Mouse (Mus musculus) lung, postnatal 4 days (tissue): ENCODE measurements around the gene Irgc1.
"Not testable (repeated sequence)": the region's sequence is repeated elsewhere in the genome, so short reads cannot be mapped to it uniquely, and the experiment has no call there.

Experiments
- DNase-seq, 2 experiments: peaks; one replicate each; pipeline ENCODE4 v3.0.0; 2021

The Irgc1 gene

DNA sequence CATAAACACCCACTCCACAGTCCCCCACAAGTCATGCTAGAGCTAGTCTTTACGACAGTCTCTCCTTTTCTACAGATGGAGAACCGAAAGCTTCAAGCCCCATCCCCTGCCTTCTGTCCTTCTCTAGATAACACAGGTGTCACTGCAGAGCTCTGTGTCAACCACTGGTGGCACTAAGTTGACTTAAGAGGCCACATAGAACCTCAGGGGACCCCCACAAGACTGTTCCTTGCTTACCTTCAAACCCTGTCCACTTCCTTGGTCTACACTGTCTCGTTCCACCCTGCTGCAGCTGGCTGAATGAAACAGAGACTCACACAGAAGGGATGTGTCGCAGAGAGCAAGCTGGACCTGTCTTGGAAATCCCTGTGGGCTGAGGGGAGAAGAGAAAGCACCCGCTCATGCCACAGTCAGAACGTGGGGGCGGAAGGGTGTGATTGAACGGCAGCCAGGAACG is at the start of gene Irgc1:
Gene Irgc1, minus strand, starts transcription at position 443 of the 457 bp plus-strand sequence.
- DNase-seq = no peak

DNA sequence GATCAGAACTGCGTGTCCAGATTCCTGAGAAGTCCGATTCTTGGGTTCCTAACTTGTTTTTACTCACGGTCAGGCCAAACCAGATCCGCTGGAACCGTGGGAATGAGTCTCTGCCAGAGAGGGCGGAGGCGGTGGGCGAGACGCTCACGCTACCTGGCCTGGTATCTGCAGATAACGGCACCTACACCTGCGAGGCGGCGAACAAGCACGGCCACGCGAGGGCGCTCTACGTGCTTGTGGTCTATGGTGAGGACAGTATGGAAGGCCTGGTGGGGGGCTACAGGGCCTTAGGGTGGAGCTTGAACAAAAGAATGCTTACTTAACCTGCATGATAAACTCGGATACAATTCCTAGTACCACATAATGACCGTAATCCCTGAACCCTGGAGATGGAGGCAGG is 49.4 kb upstream of the Irgc1 start:
- peak; percentile 52 to 57 for DNase-seq

DNA sequence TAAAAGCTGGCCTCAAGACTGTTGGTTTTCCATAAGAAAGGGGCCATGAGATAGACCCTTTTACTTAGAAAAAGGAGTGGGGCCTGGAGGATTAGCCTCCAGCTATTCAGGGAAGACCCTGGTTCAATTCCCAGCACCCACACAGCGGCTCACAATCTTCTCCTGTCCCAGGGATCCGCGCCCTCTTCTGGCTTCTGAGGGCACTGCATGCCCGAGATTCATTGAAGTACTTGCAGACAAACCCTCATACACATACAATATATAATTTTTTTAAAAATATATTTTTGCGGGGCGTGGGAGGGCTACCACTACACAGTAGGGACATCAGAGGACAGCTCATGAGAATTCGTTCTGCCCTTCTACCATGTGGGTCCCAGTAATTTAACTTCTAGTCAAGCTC is 48.8 kb upstream of the Irgc1 start:
- peak in 1 of 2 experiments; percentile 53 for DNase-seq

DNA sequence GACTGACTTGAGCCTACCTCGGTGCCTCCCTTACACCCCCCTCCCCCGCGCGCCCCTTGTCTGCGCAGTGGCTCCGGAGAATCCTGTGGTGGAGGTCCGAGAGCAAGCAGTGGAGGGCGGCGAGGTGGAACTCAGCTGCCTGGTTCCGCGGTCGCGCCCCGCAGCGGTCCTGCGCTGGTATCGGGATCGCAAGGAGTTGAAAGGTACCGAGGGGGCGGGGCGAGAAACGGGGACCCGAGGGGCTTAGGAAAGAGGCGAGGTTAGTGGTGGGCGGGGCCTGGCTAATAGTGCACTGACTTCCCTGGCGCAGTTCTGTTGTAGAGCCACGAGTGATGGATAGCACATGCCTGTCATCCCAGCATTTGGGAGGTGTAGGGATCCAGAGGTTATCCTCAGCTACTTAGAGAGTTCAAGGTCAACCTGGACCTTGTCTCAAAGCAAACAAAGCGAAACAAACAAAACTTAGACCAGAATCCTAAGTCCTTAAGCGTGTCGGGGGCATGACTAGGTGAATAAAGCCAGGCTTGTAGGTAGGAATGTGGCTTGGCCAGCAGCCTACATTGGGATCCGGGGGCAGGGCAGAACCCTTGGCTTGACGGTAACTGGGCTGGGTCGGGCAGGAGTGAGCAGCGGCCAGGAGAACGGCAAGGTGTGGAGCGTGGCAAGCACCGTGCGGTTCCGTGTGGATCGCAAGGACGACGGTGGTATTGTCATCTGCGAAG is 47.9 kb upstream of the Irgc1 start:
- DNase-seq = peak in 1 of 2 experiments; percentile 33

DNA sequence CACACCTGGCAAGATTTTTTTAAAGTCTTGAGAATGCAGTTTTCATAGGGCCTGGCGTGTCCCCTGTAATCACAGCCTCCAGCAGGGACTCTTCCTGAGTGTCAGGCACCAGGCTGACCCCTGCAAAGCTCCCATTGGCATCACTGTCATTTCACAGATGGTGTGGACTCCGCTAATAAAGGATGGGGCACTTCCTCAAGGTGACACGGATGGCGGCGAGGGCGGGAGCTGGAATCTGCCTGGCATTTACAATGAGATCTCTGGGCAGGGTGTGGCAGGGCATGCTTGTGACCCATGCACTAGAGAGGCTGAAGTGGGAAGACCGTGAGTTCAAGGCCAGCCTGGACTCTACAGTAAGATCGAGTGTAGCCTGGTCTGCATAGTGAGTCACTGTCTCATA is 36.2 kb upstream of the Irgc1 start:
- no peak for DNase-seq

DNA sequence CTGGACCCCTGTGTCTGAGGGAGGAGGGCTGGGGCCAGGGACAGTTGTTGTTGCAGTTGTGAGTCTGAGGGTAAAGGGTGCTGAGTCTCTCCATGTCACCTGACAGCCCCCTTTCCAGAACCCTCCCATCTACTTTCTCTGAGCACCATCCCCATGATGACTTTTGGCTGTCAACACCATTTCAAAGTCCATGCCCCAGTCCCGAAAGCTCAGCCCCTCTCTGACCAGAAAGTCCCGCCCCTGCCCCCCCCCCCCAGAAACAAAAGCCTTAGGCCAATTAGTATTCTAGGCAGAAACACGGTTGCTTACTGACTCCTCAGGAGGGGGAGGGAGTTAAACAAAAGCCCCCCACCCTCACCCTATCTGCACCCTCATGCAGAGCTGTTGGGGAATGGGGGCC is 35.3 kb upstream of the Irgc1 start:
- no peak for DNase-seq

DNA sequence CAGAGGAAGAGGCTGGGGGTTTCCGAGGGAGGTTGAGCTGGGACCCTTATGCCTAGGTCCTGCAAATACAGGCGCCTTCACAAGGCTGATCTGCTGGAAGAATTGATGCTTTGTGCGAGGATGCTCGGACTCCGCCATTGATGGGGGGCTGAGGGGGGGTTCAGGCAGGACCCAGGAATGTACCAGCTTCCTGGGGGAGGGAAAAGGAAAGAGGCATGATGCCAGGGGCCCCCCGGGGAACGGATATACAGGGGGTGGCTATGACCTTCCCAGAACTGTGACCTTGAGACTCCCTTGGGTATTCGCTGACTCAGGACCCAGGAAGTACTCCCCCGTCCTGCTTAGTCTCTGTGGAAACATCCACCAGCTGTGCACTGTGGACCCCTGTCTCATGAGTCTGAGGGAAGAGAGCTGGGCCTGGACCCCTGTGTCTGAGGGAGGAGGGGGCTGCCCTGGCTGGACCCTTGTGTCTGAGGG is 34.6 kb upstream of the Irgc1 start:
- DNase-seq = no peak

DNA sequence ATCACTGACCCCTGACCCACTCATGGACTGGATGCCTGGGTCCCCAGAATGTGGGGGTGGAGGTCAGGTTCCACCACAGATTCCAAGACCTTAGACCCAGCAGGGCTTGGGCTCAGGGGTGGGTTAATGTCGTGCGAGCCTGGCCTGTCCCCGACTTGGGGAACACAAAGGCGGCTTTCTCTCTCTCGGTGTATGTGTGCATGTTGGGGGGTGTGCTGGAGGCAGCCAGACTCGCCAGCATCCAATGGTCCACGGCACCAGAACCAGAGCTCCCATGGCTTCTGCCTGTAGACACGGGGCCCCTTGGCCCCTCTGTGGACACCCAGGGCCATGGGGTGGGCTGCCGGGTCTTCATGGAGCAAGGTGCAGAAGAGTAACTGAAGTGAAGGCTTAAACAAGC is 33.4 kb upstream of the Irgc1 start:
- no peak for DNase-seq

DNA sequence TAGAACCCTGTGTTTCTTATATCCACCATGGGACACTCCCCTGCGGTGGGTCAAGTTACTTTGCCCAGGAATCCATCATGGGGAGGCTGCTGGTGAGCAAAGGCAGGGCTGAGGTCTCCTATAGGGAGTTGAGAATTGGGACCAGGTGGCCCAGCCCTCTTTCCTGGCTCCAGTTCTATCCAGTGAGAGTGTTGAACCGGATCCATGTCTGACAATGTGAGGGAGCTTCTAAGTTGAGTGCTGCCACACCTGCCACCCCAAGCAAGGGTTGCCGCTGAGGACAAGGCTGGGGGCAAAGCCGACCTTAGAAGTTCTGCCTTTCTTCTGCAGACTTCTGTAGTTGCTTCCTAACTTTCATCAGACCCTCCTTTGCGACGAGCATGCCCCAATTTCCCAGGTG is 31.2 kb upstream of the Irgc1 start:
- not testable (repeated sequence) for DNase-seq

DNA sequence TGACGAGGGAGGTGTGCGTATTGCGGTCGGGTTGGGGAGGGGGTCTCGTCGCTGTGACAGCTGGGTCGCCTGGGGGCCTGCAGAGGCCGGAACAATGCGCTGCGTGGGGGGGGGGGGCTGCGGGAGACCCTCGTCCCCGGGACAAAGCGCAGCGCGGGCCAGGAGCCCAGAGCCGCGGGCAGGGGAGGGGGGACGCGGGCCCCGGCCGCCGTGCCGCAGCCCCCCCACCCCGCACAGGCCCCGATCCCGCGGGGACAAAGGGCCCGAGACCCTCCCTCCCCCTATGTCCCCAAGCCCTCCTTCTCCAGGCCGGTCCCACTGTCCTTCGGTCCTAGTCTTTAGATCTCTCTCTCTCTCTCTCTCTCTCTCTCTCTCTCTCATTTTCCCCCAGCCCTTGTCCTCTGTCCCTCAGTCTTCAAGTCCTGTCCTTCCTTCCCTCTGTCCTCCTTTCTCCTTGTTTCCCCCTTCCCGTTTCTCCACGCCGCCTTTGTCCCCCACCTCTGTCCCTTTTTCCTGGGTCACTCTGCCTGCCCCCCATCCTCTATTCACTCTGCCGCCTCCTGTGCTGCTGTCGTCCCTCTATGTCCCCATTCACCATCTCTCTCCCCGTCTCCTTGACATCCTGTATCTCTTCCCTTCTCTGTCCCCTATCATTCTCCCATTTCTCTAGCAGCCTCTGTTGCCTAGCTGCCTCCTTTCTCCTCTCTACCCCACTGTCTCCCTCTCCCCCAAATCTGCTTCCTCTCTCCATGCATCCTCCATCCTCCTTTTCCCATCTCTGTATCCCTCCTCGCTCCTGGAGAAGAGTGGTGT is 30.3 kb upstream of the Irgc1 start:
- no peak for DNase-seq

DNA sequence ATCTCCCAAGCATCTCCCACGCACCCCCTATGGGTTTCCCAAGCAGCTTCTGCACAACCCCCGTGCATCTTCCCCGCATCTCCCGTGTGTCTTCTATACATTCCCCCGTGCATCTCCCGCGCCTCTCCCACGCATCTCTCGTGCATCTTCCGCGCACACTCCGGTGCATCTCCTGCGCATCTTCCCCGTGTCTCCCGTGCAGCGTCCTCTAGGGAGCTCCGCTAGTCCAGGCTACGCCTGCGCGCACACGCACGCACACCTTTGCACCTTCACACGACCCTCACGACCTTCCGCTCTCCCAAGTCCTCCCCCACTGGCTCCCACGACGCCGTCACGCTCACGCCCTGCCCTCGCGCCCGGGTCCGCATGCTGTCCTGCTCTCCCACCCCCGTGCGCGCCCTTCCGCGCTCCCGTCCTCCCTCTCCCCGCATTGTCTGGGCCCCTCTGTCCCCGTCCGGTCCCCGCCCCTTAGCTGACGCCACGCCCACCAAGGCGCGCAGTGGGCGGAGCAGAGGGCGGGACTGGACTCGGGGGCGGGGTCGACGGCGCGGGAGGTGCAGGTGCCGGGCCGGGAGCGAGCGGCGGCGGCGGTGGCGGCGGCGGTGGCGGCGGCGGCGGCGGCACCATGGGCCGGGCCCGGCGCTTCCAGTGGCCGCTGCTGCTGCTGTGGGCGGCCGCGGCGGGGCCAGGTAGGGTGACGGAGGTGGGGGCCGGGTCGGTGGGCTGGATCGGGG is 29.5 kb upstream of the Irgc1 start, which contains the start of gene Cadm4:
Gene Cadm4, plus strand, starts transcription at position 550 of the 734 bp plus-strand sequence.
- peak; percentile 84 to 88 for DNase-seq

DNA sequence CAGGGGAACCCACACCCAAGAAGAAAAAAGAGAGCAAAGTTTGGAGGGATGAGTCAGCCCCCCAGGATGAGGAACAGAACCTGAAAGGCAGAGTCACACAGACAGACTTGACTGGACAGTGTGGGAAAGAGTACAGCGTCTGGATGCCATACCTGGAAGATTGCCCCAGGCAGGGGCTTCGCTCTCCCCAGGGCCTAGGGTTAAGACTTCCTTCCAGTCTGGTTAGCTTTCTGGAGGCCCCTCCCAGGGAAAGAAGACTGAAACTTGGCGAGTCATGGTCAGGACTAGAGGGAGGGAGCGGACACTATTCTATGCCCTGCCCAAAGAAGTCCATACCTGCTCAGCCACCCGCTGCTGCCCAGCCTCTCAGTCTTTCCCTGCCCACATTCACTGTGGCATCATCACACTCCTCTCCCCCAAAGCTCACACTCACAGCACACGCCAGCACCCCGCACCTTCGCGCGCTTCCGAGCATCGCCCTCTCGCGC is 28.9 kb upstream of the Irgc1 start:
- no peak for DNase-seq

DNA sequence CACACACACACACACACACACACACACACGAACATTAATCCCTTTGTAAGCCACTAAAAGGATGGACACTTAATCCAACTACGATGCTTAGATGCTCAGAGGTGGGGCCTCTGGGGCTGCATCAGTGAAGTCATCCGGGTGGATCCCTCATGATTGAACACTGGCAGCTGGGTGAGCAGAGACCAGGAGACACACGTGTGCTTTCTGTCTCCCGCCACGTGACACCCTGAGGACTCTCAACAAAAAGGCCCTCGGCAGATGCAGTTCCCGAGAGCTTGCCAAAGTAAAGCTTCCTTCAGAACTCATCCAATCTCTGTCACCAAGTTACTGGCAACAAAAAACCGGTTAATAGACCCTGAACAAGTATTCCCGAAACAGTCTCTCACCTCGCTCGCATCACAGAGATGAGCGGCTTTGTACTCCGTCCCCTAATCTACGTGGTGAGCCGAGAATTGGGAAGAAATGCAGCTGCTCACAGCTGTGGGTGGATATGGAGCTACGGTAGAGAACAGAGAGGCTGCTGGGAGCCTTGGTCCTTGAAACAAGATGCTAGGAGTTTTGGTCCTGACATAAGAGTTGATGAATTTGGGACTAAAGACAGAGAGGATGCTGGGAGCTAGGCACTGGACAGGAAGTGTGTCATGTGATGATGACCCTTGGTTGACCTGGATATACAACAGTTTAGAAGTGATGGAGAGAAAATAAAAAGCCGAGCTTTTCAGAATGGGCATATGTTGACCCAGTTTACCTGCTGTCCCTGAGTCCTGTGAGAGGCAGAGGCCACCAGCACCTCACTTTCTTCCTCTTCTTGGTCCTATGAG is 28.2 kb upstream of the Irgc1 start:
- DNase-seq = no peak

DNA sequence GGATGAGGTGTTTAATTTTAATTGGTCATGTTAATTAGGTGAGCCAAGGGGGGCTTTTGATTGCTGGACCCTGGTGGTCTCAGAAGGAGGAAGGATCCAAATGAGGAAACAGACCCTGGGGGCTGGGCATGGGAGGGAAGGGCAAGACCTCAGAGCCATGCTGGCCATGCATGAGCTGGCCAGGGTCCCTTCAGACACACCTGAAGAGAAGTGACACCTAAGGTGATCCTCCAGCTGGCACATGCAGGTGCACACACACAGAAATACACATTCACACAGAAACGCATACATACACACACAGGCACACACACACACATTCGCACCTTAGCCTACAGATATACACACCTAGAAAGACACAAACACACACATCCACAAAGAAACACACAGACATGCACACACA is 27.6 kb upstream of the Irgc1 start:
- DNase-seq = no peak

DNA sequence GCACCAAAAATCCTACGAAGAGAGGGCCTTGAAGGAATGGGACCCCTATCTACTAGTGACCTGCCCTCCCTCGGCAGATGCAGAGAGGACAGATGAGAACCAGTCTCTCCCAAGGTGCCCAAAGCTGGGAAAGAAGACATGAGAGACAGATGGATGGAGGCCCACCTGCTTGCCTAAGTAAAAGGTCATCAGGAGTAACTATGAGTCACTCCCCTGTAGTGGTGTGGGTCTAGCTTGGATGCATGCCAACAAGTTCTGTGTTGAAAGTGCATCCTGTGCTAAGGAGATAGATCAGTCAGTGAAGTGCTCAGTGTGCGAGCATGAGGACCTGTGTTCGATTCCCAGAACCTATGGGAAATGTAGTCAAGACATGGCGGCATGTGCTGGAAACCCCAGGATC is 26.8 kb upstream of the Irgc1 start:
- no peak for DNase-seq

DNA sequence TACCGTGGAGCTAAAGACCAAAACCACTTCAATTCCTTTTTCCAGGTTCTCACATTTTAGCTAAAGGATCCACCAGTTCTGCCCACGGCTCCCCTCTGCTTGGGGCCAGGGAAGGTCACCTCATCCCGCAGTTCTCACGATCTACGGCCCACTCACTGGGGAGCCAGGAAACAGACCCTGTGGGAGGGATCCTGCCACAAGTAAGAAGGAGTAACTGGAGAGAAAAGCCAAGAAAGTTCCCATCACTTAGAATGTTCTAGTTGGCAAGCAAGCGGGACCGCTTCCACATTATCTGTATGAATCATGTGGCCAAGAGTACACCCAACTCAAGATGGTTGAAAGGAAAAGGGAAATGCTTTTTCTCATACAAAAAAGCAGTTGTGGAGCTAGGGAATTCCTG is 24.8 kb upstream of the Irgc1 start:
- DNase-seq = no peak

DNA sequence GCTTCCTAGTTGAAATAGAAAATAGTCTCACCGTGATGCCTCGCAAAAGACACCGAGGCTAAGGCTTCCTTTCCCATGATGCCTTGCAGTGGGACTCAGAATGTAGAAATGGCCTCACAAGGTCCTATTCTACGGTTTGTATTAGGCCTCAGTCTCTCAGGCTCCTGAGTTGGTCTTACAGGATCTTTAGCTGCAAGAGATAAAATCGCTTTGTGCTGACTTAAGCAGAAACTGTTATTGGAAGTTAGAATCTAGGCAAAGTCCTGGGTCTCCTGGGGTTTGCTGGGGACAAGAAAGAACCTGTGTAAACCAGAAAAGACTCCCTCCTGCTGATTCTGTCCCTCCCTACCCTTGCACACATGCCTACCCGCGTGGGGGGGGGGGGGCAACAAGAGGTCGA is 24.2 kb upstream of the Irgc1 start:
- no peak for DNase-seq

DNA sequence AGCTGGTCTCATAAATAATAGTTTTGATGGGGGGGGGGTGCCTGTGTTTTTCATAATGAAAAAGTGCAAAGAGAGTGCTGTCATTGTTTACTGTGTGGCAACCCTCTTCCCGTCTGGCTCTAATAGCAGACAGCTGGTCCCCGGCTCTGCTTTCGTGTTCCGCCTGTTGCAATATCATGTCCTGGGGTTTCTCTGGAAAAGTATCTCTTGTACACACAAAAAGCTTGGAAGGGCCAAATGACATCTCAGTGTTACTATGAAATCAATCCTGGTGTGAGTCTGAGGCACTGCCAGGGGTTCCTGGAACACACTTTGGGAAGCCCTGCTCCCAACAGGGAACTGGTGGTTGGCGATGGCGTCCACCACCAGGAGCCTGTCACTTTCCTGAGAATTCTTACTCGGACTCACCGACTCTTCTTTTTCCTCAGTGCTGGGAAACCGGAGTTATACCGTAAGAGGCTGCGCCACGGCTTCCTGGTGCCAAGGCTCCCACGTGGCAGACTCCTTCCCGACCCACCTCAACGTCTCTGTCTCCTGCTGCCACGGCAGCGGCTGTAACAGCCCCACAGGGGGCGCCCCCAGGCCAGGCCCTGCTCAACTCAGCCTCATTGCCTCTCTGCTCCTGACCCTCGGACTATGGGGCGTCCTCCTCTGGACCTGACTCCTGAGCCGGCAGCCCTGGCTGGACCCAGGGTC is 22.9 kb upstream of the Irgc1 start:
- DNase-seq = peak in 1 of 2 experiments; percentile 56

DNA sequence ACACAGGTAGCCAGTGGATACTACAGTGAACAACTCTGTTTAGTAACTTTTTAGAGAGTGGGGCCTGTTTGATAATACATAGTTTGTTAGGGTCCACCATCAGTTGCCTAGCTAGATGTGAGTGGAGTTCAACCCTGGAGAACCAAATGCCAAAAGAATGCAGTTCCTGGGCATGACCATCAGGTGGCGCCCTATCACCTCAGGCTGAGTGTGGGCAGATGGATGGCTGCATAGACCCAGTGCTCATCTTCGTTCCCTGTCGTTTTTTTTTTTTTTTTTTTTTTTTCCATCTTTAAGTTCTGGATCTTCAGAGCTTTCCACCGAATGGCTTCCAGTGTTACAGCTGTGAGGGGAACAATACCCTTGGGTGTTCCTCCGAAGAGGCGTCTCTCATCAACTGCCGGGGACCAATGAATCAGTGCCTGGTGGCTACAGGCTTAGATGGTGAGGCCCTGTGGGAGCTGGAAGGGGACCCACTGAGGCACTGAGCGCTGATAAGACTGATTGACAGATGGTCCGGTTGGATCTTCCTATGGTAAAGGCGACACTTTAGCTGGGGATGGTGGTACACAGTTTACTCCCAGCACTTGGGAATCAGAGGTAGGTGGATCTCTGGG is 21.9 kb upstream of the Irgc1 start:
- peak; percentile 66 to 79 for DNase-seq

DNA sequence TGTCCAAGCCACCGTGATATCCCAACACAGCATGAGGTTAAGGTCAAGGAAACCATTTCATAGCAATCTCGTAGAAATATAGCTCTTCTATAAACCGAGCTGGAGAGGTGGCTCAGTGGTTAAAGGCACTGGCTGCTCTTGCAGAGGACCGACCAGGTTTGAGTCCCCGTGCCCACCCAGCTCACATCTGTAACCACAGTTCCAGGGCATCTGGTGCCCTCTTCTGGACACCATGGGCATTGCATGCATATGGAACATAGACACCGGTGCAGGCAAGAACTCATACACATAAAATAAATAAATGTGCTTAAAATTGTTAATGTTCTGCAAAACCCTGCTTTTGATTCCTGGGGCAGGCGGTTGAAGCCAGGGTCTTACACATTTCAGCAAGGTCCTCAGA is 20.8 kb upstream of the Irgc1 start:
- DNase-seq = peak in 1 of 2 experiments; percentile 55

DNA sequence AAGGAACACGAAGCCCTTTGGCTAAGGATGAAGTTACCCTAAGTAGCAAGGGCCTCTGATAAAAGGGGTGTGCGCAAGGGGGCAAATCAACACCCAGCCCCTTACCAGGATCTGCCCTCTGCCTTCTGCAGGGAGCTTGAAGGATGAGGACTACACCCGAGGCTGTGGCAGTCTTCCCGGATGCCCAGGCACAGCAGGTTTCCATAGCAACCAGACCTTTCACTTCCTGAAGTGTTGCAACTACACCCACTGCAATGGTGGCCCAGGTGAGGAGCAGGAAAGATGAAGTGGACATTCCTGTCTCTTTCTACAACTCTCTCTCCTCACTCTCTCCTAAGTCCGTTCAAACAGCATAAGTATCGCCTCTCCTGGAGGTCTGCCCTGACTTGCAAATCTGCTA is 20.3 kb upstream of the Irgc1 start:
- DNase-seq = peak in 1 of 2 experiments; percentile 20
